Mouse (Mus musculus): ENCODE data around the gene Exoc3l4. TPM values are rescaled to one million over a fixed set of nuclear protein-coding genes. Genes with fewer than 3 reads are reported as not detected.
A peak's percentile ranks its signal among the peaks of the same experiment; 100 is the strongest.

Gene Exoc3l4
- polyA plus RNA-seq, 1 experiment from 2014 or later, result 2.0 TPM

GRCm38 (mm10) chr12:111430049-111430867, 13.4 kb downstream of the Exoc3l4 start:
- Histone ChIP-seq H3K9me3 (no peaks in the 10 kb centered on the region), H3K4me1 (peaks cover 36% of the 10 kb centered on the region), H3K27me3 (peaks cover 54% of the 10 kb centered on the region), H3K9ac (replicated peaks) (no peak overlapping the region), H3K4me3 (peak overlapping the region; percentile 43), H3K4me2 (replicated peaks) (peak overlapping the region; percentile 79), H3K27ac (replicated peaks) (no peak overlapping the region), H3K36me3 (no peaks in the 10 kb centered on the region)
- ATAC-seq (replicated peaks), result no peak
- WGBS, result 16% methylated on average over 27 of the region's 27 CpGs

GRCm38 (mm10) chr12:111430868-111431817, 14.3 kb downstream of the Exoc3l4 start:
- Histone ChIP-seq H3K4me1 (peaks cover 32% of the 10 kb centered on the region), H3K9ac (replicated peaks) (no peak overlapping the region), H3K4me3 (no peak overlapping the region), H3K27me3 (peaks cover 47% of the 10 kb centered on the region), H3K9me3 (no peaks in the 10 kb centered on the region), H3K27ac (replicated peaks) (no peak overlapping the region), H3K4me2 (replicated peaks) (no peak overlapping the region), H3K36me3 (no peaks in the 10 kb centered on the region)
- 29% methylated on average over 14 of the region's 14 CpGs for WGBS
- no peak for ATAC-seq (replicated peaks)

GRCm38 (mm10) chr12:111432097-111432496, 15.3 kb downstream of the Exoc3l4 start:
- Histone ChIP-seq H3K9me3 (no peaks in the 10 kb centered on the region), H3K36me3 (no peaks in the 10 kb centered on the region), H3K4me1 (peaks cover 31% of the 10 kb centered on the region), H3K4me3 (no peak overlapping the region), H3K4me2 (replicated peaks) (no peak overlapping the region), H3K9ac (replicated peaks) (no peak overlapping the region), H3K27ac (replicated peaks) (no peak overlapping the region), H3K27me3 (peaks cover 47% of the 10 kb centered on the region)
- 32% methylated on average over 4 of the region's 4 CpGs for WGBS
- no peak for ATAC-seq (replicated peaks)

GRCm38 (mm10) chr12:111432751-111433331, 16.0 kb downstream of the Exoc3l4 start:
- peaks cover 26% of the 10 kb centered on the region for H3K4me1 ChIP-seq
- 47% methylated on average over 5 of the region's 5 CpGs for WGBS
- H3K36me3 ChIP-seq, result no peaks in the 10 kb centered on the region
- H3K4me3 ChIP-seq, result no peak overlapping the region
- ATAC-seq (replicated peaks), result no peak
- H3K9me3 ChIP-seq, result no peaks in the 10 kb centered on the region
- H3K4me2 ChIP-seq (replicated peaks), result no peak overlapping the region
- H3K9ac ChIP-seq (replicated peaks), result no peak overlapping the region
- peaks cover 45% of the 10 kb centered on the region for H3K27me3 ChIP-seq
- no peak overlapping the region for H3K27ac ChIP-seq (replicated peaks)

GRCm38 (mm10) chr12:111434164-111434744, 17.4 kb downstream of the Exoc3l4 start:
- H3K4me2 ChIP-seq (replicated peaks), result no peak overlapping the region; the same call in 1 of the 2 replicates
- peaks cover 12% of the 10 kb centered on the region for H3K4me1 ChIP-seq
- WGBS, result 24% methylated on average over 6 of the region's 7 CpGs
- peaks cover 37% of the 10 kb centered on the region for H3K27me3 ChIP-seq
- H3K4me3 ChIP-seq, result no peak overlapping the region
- H3K9ac ChIP-seq (replicated peaks), result no peak overlapping the region
- no peaks in the 10 kb centered on the region for H3K9me3 ChIP-seq
- ATAC-seq (replicated peaks), result no peak; the same call in 1 of the 2 replicates
- peak overlapping the region; percentile 70 for H3K27ac ChIP-seq (replicated peaks)
- H3K36me3 ChIP-seq, result no peaks in the 10 kb centered on the region

- H3K4me3 ChIP-seq, result no peak overlapping the region
- H3K27ac ChIP-seq (replicated peaks), result peak overlapping the region; percentile 70
- no peak overlapping the region for H3K4me2 ChIP-seq (replicated peaks)
- peaks cover 6% of the 10 kb centered on the region for H3K4me1 ChIP-seq
- WGBS, result 42% methylated on average over 8 of the region's 8 CpGs
- peaks cover 34% of the 10 kb centered on the region for H3K27me3 ChIP-seq
- ATAC-seq (replicated peaks), result no peak
- H3K9me3 ChIP-seq, result no peaks in the 10 kb centered on the region
- no peaks in the 10 kb centered on the region for H3K36me3 ChIP-seq
- no peak overlapping the region for H3K9ac ChIP-seq (replicated peaks)
These were observed 18.0 kb downstream of the Exoc3l4 start for GRCm38 (mm10) chr12:111434745-111435327.

GRCm38 (mm10) chr12:111436170-111436569, 19.4 kb downstream of the Exoc3l4 start:
- no peak overlapping the region for H3K4me2 ChIP-seq (replicated peaks)
- 84% methylated on average over 3 of the region's 3 CpGs for WGBS
- no peaks in the 10 kb centered on the region for H3K9me3 ChIP-seq
- H3K4me1 ChIP-seq, result peaks cover 4% of the 10 kb centered on the region
- no peaks in the 10 kb centered on the region for H3K36me3 ChIP-seq
- no peak for ATAC-seq (replicated peaks)
- H3K27ac ChIP-seq (replicated peaks), result no peak overlapping the region
- H3K27me3 ChIP-seq, result peaks cover 26% of the 10 kb centered on the region
- no peak overlapping the region for H3K4me3 ChIP-seq
- no peak overlapping the region for H3K9ac ChIP-seq (replicated peaks)

GRCm38 (mm10) chr12:111436640-111437039, 19.8 kb downstream of the Exoc3l4 start:
- Histone ChIP-seq H3K27ac (replicated peaks) (no peak overlapping the region), H3K4me3 (no peak overlapping the region), H3K9ac (replicated peaks) (no peak overlapping the region), H3K4me1 (peaks cover 4% of the 10 kb centered on the region), H3K9me3 (no peaks in the 10 kb centered on the region), H3K4me2 (replicated peaks) (no peak overlapping the region), H3K36me3 (no peaks in the 10 kb centered on the region), H3K27me3 (peaks cover 26% of the 10 kb centered on the region)
- no peak for ATAC-seq (replicated peaks)
- 85% methylated on average over 8 of the region's 8 CpGs for WGBS

- Histone ChIP-seq H3K4me2 (replicated peaks) (no peak overlapping the region), H3K27ac (replicated peaks) (no peak overlapping the region), H3K27me3 (peaks cover 27% of the 10 kb centered on the region), H3K4me3 (no peak overlapping the region), H3K9me3 (no peaks in the 10 kb centered on the region), H3K9ac (replicated peaks) (no peak overlapping the region), H3K4me1 (peaks cover 8% of the 10 kb centered on the region), H3K36me3 (no peaks in the 10 kb centered on the region)
- 74% methylated on average over 5 of the region's 5 CpGs for WGBS
- ATAC-seq (replicated peaks), result no peak
These were observed 20.5 kb downstream of the Exoc3l4 start for GRCm38 (mm10) chr12:111437222-111437900.

- 91% methylated on average over 6 of the region's 6 CpGs for WGBS
- Histone ChIP-seq H3K36me3 (no peaks in the 10 kb centered on the region), H3K9me3 (no peaks in the 10 kb centered on the region), H3K27me3 (peaks cover 38% of the 10 kb centered on the region), H3K9ac (replicated peaks) (no peak overlapping the region), H3K27ac (replicated peaks) (no peak overlapping the region), H3K4me1 (peaks cover 12% of the 10 kb centered on the region), H3K4me2 (replicated peaks) (no peak overlapping the region), H3K4me3 (no peak overlapping the region)
- ATAC-seq (replicated peaks), result no peak
These were observed 22.0 kb downstream of the Exoc3l4 start for GRCm38 (mm10) chr12:111438850-111439249.
